Mouse (Mus musculus): ENCODE measurements at regions not wholly inside any gene's neighbourhood (a gene's known extent, or its start where the extent isn't known, plus 50 kb on each side); places are given as distances from the start of the nearest gene placed in this dataset.
"Not testable (repeated sequence)": the region's sequence is repeated elsewhere in the genome, so short reads cannot be mapped to it uniquely, and the experiment has no call there.

GRCm38 (mm10) chr14:120815126-120815525 lies 95.9 kb upstream of the Ipo5 start:
- DNase-seq (ENCODE audit: extremely low read depth, low read depth), result not testable (repeated sequence)

DNA sequence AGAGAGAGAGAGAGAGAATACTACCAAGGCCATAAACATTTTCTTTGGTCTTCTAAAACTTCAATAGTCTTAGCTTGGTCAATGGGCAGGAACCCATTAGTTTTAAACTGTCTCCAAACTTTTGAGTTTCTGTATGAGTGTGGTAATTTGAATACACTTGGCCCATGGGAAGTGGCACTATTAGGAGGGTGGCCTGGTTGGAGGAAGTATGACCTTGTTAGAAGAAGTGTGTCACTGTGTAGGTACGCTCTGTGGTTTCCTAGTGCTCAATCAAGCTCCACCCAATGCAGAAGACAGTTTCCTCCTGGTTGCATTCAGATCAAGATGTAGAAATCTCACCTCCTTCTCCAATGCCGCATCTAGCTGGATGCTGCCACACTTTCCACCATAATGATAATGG lies 94.5 kb upstream of the Ipo5 start:
- no peak for DNase-seq (ENCODE audit: extremely low read depth, low read depth)

DNA sequence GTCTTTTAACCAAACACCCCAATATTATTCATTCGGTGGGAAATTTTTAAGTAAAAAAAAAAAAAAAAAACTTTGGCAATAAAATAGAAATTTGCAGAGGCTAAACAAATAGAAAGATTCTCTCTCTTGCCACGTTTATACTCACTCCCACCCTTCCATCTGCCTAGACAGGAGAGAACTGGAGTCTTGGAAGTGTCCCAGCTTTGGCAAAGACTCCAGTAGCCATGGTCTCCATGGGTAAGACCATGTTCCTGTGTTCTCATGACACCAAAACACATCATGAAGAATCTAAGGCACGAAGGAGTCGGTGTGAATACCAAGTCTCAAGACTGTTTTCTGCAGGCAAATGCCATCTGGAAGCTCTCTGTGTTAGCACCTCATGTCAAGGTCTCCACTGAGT lies 84.8 kb upstream of the Ipo5 start:
- no peak for DNase-seq (ENCODE audit: extremely low read depth, low read depth)

DNA sequence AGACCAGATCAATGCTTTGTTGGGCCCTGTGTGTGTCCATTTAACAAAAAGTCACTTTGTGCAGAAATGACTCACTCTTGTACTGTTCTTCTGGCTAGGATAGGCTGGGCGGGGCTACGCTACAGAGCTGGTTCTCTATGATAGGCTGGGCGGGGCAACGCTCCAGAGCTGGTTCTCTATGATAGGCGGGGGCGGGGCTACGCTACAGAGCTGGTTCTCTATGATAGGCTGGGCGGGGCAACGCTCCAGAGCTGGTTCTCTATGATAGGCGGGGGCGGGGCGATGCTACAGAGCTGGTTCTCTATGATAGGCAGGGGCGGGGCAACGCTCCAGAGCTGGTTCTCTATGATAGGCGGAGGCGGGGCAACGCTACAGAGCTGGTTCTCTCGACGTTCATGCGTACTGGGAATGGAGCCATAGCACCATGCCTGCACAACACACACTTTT lies 80.6 kb upstream of the Ipo5 start:
- not testable (repeated sequence) for DNase-seq (ENCODE audit: extremely low read depth, low read depth)

DNA sequence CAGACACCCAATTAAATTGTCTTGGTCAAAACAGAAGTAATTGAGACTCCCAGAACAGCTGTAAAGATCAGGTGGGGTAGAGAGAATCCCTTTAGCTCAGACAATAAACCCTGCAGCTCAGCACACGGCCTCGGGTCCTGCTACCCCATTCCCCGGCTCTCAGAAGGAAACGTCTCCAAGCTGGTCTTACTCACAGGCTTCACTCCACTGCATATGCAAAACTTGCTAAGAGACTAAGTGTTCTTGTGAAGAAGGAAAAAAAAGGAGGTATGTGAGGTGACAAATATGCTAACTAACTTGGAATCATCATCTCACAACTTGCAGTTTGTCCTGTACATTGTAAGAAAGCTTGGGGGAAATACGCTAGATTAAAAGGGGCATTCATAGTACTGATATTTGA lies 79.6 kb upstream of the Ipo5 start:
- no peak for DNase-seq (ENCODE audit: extremely low read depth, low read depth)

GRCm38 (mm10) chr14:120831847-120832613 lies 79.0 kb upstream of the Ipo5 start:
- DNase-seq (ENCODE audit: extremely low read depth, low read depth), result peak; percentile 53

DNA sequence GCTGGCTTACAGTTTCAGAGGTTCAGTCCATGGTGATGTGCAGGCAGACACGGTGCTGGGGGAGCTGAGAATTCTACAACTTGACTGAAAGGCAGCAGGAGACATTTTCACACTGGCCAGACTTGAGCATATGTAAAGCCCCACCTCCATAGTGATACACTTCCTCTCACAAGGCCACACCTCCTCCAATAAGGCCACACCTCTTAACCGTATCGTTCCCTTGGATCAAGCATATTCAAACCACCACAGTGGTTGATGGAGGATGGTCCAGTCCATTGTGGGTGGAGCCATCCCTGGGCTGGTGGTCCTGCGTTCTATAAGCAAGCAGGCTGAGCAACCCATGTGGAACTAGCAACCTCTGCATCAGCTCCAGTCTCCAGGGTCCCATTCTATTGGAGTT lies 76.2 kb upstream of the Ipo5 start:
- no peak for DNase-seq (ENCODE audit: extremely low read depth, low read depth)

DNA sequence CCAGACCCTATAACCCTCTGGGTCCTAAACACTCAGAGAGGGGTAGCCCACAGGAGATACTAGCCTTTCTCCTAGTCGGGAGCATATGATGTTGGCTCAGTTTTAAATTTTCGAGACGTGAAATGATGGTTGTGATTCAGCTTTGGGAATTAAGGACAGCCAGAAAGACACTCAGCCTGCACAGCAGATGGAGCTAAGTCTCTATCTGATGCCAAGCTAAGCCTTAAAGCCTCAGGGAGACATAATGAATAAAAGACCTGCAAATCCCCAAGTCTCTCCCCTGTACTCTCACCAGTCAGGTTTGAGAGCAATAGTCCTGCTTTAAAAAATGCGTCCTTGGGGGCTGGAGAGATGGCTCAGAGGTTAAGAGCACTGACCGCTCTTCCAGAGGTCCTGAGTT lies 75.3 kb upstream of the Ipo5 start:
- no peak for DNase-seq (ENCODE audit: extremely low read depth, low read depth)

DNA sequence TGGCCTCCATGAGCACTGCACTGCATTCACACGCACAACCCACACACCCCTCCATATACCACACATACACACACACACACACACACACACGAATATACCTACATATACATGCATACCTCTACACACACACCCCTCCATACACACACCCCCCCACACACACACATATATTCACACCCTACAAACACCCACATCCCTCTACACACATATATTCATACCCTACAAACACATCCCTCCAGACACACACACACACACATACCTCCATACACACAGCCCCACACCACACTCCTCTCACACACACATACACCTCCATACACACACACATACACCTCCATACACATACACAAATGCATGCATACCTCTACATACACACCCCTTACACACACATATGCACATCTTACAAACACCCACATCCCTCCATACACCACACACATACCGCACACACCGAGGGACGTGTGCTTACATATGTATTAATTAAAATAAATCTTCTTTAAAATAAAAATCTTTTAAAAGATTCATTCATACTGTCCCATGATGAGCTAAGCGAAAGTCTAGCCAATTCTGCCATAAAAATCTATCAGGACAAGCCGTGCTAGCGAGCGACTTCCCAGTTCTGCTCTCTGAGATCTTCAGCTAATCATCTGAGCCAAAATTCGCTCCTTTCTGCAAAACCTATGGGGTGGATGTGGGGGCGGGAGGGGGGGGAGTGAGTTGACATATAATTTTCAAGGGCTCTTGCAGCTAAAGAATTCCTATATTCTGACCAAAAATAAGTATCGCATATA lies 74.3 kb upstream of the Ipo5 start:
- no peak for DNase-seq (ENCODE audit: extremely low read depth, low read depth)

DNA sequence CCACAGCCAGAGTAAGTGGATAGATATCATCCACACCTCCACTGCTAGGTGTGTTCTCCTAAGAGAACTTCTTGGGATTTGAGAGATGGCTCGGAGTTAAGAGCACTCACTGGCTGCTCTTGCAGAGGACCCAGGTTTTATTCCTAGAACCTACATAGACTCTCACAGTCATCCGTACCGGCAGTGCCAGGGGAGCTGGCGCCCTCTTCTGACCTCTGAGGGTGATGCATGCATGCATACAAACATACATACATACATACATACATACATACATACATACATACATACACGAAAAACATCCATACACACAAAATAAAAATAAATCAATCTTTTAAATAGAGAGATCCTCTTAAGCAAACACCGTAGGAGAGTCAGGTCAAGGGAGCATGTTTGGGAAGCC lies 70.1 kb upstream of the Ipo5 start:
- no peak for DNase-seq (ENCODE audit: extremely low read depth, low read depth)

DNA sequence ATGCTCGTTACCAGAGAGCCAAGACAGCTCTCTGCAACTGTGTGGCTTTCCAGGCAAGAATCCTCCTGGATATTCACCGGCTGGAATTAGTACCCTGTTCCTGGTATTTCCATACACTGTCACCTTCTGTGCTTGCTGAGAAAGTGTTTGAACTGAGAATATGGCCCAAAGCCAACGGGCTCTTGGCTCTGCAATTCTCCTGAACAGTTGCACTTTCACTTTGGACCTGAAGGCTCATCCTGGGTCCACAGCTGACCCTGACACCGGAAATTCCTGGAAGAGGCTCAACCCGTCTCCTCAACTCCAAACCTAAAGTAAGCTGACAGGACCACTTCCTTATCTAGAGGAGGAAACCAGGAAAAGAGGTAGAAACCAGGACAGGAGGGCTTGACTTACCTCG lies 69.7 kb upstream of the Ipo5 start:
- no peak for DNase-seq (ENCODE audit: extremely low read depth, low read depth)

- DNase-seq (ENCODE audit: extremely low read depth, low read depth), result no peak
These were observed 65.9 kb upstream of the Ipo5 start for GRCm38 (mm10) chr14:120845172-120845571.

- no peak for DNase-seq (ENCODE audit: extremely low read depth, low read depth)
These were observed 64.8 kb upstream of the Ipo5 start for GRCm38 (mm10) chr14:120846073-120846850.

- DNase-seq (ENCODE audit: extremely low read depth, low read depth), result no peak
These were observed 64.0 kb upstream of the Ipo5 start for GRCm38 (mm10) chr14:120847006-120847405.

DNA sequence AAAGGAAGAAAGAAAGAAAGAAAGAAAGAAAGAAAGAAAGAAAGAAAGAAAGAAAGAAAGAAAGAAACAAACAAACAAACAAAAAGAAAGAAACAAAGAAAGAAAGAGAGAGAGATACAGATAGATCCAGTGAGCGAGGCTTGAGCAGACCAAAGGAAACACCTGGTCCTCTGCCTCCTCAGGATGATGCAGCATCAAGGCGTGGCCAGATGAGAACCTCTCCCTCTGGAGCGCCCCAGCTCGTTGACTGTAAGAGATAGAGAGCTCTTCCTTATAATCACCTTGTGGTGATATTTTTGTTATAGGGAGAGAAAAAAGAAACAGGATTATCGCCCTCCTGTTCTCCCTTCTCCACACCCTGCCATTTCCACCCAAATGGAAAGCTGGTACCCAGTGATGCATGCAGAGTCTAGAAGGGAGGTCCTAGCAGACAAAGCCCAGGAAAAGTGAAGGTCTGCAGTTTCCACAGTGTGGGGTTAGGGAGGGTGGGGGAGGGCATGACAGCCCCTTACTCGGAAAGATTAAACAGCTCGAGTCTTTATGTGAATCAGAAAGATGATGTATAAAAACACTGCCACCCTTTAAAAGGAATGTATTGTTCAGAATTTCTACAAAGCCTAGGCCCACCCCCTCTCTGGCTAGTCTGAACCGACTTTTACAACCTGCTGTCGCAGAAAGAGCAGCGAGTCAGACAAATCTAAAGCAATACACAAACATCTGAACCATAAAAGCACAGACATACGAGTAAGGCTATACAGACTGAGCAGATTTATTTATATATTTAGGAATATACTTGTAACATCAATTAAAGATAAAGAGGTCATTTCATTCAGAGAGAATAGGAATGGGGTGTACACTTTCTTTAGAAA lies 62.7 kb upstream of the Ipo5 start:
- DNase-seq (ENCODE audit: extremely low read depth, low read depth), result no peak

DNA sequence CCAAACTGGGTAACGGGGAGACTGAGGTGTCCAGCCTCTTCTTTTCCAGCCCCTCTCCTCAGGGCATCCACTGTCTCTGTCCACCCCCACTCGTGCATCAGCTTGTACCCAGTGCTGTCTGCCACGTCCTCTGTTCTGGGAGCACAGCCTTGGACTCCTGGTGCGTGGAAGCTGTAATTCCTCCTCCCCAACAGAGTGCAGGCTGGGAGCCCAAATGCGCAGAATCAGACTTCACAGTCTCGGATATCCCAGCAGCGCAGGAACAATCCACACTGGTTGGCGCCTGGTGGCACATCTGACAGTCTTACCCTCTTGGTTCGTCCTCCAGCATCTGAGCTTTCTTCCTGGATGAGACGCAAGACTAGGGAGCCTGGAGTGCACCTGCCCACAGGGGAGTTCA lies 61.9 kb upstream of the Ipo5 start:
- no peak for DNase-seq (ENCODE audit: extremely low read depth, low read depth)

DNA sequence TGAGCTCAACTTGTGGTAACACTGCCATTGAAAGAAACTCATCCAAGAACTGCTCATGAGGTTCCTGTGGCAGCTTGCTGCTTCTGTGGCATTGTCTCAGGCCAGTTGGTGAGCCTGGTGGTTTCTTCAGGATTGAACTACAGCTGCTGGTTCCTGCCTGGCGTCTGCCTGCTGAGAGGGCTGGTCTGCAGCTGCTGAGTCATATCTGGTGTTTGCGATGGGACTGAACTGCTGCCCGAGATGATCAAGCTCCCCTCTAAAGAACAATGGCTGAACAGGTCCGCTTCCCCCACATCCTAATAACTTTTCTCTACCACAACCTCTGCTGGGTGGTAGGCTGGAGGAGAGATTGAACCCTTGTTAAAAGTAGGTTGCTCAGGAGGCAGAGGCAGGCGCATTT lies 57.4 kb upstream of the Ipo5 start:
- no peak for DNase-seq (ENCODE audit: extremely low read depth, low read depth)

GRCm38 (mm10) chr14:120854559-120854958 lies 56.5 kb upstream of the Ipo5 start:
- DNase-seq (ENCODE audit: extremely low read depth, low read depth), result no peak

DNA sequence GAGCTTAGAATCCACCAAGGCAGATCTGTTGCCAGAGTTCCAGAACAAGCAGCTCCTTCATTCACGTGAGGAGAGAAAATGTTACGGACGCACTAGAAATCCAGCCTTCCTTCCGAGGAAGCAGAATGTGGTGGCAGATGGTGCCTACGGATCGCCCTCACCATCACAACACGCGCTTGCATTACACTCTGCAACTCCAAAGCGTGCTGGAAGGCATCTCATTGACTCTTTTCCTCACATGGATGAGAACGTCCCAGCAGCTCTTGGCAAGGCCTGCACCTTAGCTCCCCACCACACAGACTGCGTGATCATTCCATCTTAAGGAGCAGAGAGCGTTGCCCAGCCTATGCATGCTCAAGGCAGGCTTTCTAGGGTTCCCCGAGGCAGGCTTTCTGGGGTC lies 55.8 kb upstream of the Ipo5 start:
- DNase-seq (ENCODE audit: extremely low read depth, low read depth), result no peak
